Mouse (Mus musculus) brain, embryonic 14.5 days (tissue): ENCODE measurements at regions not wholly inside any gene's neighbourhood (a gene's known extent, or its start where the extent isn't known, plus 50 kb on each side); places are given as distances from the start of the nearest gene placed in this dataset.

Experiments used
- CTCF ChIP-seq: fragments of 200-500 bp; IDR thresholded peaks from 2 replicates; pipeline ENCODE4 v1.5.1; 2012; ENCODE audit warnings: inconsistent platforms, mild to moderate bottlenecking, moderate library complexity, borderline replicate concordance; ENCODE audit not compliant: insufficient read depth, insufficient read length; ENCODE audit errors: extremely low read depth
- POLR2A ChIP-seq: fragments of 200-500 bp; IDR thresholded peaks from 2 replicates; pipeline ENCODE4 v1.6.1; 2012; ENCODE audit warnings: mild to moderate bottlenecking, inconsistent platforms, borderline replicate concordance; ENCODE audit not compliant: poor library complexity, insufficient read depth, insufficient read length, severe bottlenecking; ENCODE audit errors: extremely low read depth

DNA sequence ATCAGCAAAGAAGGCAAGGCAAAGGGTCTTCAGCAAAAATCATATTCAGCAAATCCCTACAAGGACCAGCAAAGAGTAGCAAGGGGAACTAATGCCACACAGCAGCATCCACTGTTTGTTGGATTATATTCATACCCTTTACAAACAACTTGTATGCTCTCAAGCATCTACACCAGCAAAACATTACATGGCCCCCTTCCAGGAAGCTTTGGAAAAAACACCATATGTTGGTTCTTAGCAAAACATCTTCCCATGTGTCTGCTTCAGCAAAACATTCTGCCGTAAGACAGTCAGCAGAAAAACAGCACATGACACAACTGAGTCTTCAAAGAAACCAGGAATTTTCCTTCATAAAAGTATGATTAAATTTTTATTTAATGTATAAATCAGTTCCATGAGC lies 352.6 kb upstream of the Reg3g start:
- TF ChIP-seq CTCF (no peak), POLR2A (no peak)
